Mouse (Mus musculus): ENCODE data around the gene Foxg1. TPM values are rescaled to one million over a fixed set of nuclear protein-coding genes. Genes with fewer than 3 reads are reported as not detected.

Foxg1 gene
- polyA plus RNA-seq, 1 experiment from 2014 or later, result 0.81 TPM

DNA sequence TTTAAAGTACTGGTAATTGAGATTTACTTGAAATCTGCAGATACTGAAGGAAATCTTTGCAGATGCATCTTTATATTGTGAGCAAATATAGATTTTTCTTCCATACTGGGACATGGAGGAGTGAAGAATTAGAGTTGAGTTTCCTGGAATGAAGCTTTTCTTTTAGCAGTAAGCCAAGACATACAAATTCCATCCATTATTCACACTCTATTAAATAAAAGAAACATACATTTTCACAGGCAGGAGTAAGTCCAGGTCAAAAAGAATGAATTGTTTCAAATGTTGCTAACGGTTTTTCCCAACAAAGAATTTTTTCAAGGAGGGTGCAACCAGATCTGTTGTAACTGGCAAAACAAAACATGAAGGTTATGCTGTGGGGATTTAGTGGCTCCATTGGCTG, 17.2 kb downstream of the Foxg1 start:
- Histone ChIP-seq H3K4me3 (no peak overlapping the region), H3K27ac (no peak overlapping the region), H3K4me1 (replicated peaks) (peaks cover 15% of the 10 kb centered on the region), H3K36me3 (no peaks in the 10 kb centered on the region), H3K9me3 (no peaks in the 10 kb centered on the region), H3K27me3 (ENCODE audit: insufficient read depth, poor library complexity, severe bottlenecking) (peaks cover 95% of the 10 kb centered on the region)
- no peak for DNase-seq (ENCODE audit: low spot score)
- WGBS, result 0% methylated on average over 1 of the region's 1 CpGs

DNA sequence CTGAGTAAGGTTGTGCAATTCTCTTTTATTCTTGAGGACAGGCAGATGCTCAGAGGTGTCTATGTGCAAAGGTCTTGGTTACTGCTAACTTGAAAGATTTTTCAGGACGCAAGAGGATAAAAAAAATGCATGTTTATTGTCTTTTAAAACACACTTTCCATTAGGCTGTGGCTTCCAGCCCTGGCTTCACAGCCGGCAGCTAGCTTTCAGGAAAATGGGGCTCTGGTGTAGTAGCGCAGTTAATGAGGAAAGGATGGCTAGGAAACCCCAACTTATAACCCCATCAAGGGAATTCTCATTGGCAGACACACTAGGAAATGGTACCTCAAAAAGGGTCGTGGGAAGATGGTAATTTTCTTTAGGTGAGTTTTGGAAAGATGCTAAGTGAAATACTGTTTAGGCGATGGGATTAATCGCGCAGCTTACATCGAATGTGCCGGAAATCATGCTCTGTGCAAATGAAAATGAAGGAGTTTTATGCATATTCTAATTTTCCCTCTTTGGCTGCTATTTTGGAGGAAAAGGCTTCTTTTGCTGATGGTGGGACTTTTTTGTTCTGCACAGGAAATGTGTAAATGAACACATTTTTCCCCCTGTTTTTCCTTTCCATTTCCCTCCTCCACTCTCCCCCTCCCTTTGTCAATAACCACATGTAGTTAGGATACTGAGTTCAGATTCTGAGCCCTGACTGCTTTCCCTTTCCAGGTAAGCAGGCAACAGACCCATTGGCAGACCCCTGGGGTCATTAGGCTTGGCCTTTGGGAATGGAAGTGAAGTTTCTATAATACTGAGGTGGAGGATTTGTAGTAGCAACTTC, 17.8 kb downstream of the Foxg1 start:
- H3K4me3 ChIP-seq, result peak overlapping the region; percentile 59
- no peaks in the 10 kb centered on the region for H3K9me3 ChIP-seq
- H3K4me1 ChIP-seq (replicated peaks), result peaks cover 15% of the 10 kb centered on the region
- H3K27ac ChIP-seq, result no peak overlapping the region
- no peak for DNase-seq (ENCODE audit: low spot score)
- H3K27me3 ChIP-seq (ENCODE audit: insufficient read depth, poor library complexity, severe bottlenecking), result peaks cover 95% of the 10 kb centered on the region
- H3K36me3 ChIP-seq, result no peaks in the 10 kb centered on the region
- WGBS, result 1% methylated on average over 9 of the region's 9 CpGs

DNA sequence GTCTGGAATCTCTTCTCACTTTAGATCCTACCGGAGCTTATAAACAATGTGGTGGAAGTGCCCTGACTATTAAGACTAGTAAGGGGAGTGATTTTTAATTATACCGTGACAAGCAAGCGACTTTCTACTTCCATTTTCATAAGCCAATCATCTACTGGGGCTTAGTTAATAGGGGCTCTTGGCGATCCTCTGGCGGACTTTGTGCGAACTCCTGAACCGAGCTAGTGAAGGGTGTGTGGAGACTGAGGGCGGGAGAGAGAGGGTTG, 18.3 kb downstream of the Foxg1 start:
- WGBS, result 0% methylated on average over 8 of the region's 8 CpGs
- no peak for DNase-seq (ENCODE audit: low spot score)
- Histone ChIP-seq H3K4me1 (replicated peaks) (peaks cover 15% of the 10 kb centered on the region), H3K36me3 (no peaks in the 10 kb centered on the region), H3K27me3 (ENCODE audit: insufficient read depth, poor library complexity, severe bottlenecking) (peaks cover 90% of the 10 kb centered on the region), H3K9me3 (no peaks in the 10 kb centered on the region), H3K27ac (peak overlapping the region; percentile 82; the same call in 1 of the 2 replicates), H3K4me3 (peak overlapping the region; percentile 59)

DNA sequence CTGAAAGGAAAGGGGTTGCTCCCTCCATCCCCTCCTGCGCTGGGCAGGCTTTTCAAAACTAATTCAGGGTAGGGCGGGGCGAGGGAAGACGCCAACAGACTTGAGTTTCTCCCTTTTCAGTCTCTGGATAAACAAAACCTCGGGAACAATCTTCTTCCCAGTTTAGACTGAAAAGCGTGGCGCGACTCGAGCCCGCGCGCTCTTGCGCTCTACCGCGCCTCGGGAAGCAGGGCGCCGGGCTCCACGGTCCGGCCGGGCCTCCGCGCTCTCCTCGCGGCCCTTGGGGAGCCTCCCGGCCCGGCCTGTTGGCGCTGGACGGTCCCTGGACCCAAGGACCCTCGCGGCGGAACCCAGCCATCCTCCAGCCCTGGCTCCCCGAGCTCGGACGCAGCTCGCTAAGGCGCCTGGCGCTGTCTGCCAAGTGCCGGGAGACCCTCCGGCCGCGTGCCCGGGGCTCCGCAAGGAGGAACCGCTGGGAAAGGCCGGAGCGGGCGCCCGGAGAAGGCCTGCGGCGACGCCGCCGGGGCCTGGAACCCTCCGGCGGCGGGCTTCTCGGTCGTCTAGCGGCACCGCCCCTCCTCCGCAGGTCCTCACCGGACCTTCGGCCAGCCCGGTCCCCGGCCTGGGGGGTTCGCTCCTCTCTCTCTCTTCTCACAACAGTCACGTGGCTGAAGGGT, 18.8 kb downstream of the Foxg1 start:
- WGBS, result under 1% methylated on average over 68 of the region's 68 CpGs
- Histone ChIP-seq H3K4me3 (peak overlapping the region; percentile 59), H3K36me3 (no peaks in the 10 kb centered on the region), H3K4me1 (replicated peaks) (peaks cover 15% of the 10 kb centered on the region), H3K27ac (peak overlapping the region; percentile 82), H3K27me3 (ENCODE audit: insufficient read depth, poor library complexity, severe bottlenecking) (peaks cover 86% of the 10 kb centered on the region), H3K9me3 (no peaks in the 10 kb centered on the region)
- peak; percentile 74 for DNase-seq (ENCODE audit: low spot score)

DNA sequence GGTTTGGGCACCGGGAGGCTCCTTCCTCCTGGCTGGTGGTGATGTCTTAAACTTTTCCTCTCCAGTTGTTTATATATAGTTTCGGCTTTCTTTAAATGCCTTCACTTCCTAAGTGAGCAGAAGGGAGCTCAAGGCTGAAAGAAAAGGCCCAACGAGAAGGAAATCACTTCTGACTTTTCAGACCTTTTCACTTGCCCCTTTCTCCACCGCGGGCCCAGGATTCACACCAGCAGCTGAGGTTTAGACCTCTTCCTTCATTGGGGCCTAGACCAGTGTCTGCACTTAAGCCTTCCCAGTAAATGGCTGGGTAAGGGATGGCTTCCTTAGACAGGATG, 19.3 kb downstream of the Foxg1 start:
- WGBS, result 0% methylated on average over 5 of the region's 5 CpGs
- DNase-seq (ENCODE audit: low spot score), result no peak

DNA sequence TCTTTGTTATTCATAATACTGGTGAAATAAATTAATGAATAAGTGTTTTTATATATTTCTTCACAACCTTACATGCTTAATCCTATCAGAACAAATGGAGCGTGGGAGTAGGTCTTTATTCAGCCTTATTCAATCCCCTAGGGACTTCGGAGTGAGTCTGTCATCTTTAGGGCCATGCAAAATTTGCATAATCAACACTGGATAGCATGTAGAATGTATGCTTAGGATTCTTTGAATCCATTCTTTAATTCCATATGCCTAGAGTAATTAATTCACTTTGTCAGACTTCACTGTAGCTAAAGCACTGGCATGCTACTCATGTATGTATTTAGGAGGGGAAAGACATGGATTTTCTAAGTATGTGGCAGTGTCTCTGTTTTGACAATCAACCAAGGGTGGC, 27.4 kb downstream of the Foxg1 start:
- WGBS, result 70% methylated on average over 2 of the region's 2 CpGs
- Histone ChIP-seq H3K27me3 (ENCODE audit: insufficient read depth, poor library complexity, severe bottlenecking) (peaks cover 16% of the 10 kb centered on the region), H3K36me3 (no peaks in the 10 kb centered on the region), H3K9me3 (no peaks in the 10 kb centered on the region), H3K27ac (no peak overlapping the region), H3K4me1 (replicated peaks) (no peaks in the 10 kb centered on the region), H3K4me3 (no peak overlapping the region)
- DNase-seq (ENCODE audit: low spot score), result no peak

More for the DNA sequence above, 19.3 kb downstream of the Foxg1 start:
- H3K9me3 ChIP-seq, result no peaks in the 10 kb centered on the region
- H3K36me3 ChIP-seq, result no peaks in the 10 kb centered on the region
- H3K4me1 ChIP-seq (replicated peaks), result peaks cover 15% of the 10 kb centered on the region
- peak overlapping the region; percentile 59 for H3K4me3 ChIP-seq
- H3K27me3 ChIP-seq (ENCODE audit: insufficient read depth, poor library complexity, severe bottlenecking), result peaks cover 82% of the 10 kb centered on the region
- peak overlapping the region; percentile 82 for H3K27ac ChIP-seq

DNA sequence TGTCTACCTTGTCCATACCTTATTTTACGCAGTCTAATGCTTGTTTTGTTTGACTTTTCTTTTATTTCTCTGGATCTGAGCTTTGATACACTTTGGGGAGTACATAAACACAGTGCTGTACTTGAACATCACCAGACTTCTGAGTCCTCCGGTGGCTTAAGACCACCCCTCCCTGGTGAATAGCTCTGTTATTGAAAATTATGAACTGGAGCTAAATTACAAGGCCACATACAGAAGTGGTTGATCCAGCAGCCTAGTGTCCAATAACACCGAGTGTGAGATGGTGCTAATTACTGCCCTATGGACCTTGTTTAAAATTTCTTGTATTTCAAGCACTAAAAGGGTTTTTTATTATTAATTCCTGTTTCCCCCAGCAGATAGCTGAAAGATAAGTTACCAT, 35.5 kb downstream of the Foxg1 start:
- 76% methylated on average over 3 of the region's 3 CpGs for WGBS
- no peak for DNase-seq (ENCODE audit: low spot score)
- H3K4me1 ChIP-seq (replicated peaks), result no peaks in the 10 kb centered on the region

More for the DNA sequence above, 35.5 kb downstream of the Foxg1 start:
- H3K27ac ChIP-seq, result no peak overlapping the region
- no peak overlapping the region for H3K4me3 ChIP-seq
- H3K36me3 ChIP-seq, result no peaks in the 10 kb centered on the region
- H3K9me3 ChIP-seq, result no peaks in the 10 kb centered on the region
- no peaks in the 10 kb centered on the region for H3K27me3 ChIP-seq (ENCODE audit: insufficient read depth, poor library complexity, severe bottlenecking)

Other genes starting within 250 kb of the Foxg1 start
- gene Gm43517, start 2.5 kb downstream of the Foxg1 start, polyA plus RNA-seq (2016; fragmentation: Nextera tagmentation; extraction: Ambion mirVana), result not detected in 2 replicates

All from hindbrain, embryonic 10.5 days (tissue).